Mouse (Mus musculus): ENCODE data around the gene Clca2. TPM values are rescaled to one million over a fixed set of nuclear protein-coding genes. Genes with fewer than 3 reads are reported as not detected.

Clca2 gene
- polyA plus RNA-seq, 2 experiments: 0.37 to 0.65 TPM

DNA sequence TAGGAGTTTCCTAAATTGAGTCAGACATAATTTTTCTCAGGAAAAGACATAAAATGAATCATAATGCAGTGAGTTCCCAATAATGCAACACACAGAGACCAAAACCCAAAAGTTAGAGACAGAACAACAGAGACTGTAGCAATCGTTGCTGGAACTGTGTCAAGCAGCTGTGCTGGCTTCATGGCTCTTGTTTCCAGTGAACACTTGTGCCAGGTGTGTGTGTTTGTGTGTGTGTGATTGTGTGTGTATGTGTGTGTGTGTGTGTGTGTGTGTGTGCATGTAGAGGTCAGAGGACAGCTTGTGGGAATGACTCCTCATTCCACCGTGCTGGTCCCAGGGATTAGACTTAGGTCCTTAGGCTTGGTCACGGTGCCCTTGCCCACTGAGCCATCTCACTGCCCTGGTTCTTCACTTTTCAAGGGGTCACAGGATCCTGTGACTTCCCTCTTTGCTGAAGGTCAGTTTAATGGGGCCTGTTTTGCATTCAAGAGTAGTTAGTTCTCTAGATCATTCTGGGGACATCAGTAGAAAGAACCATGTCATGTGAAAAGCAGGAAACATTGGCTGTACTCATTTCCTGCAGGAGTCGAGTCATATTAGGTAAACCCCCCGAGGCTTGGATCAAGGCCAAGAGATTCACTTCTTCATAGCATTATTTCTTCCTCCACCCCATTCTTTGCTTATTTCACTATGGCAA, 6.0 kb upstream of the Clca2 start:
- no peak overlapping the region for H3K9ac ChIP-seq (ENCODE audit: low read depth, low read length, severe bottlenecking)
- H3K4me2 ChIP-seq (replicated peaks; ENCODE audit: low read depth, low read length, severe bottlenecking): no peak overlapping the region
- DNase-seq (ENCODE audit: low spot score) (peak; percentile 54), ATAC-seq (ENCODE audit: low FRiP score, low read depth) (no peak)
- no peak overlapping the region for H3K27ac ChIP-seq (replicated peaks; ENCODE audit: low read depth, low read length)
- no peaks in the 10 kb centered on the region for H3K4me1 ChIP-seq (ENCODE audit: control insufficient read depth, insufficient read depth, low read length)
- H3K27me3 ChIP-seq (ENCODE audit: control insufficient read depth, insufficient read depth, low read length): no peaks in the 10 kb centered on the region
- TF ChIP-seq POLR2A (IDR thresholded peaks at IDR 0.05; ENCODE audit: borderline replicate concordance, extremely low read depth, insufficient read depth, insufficient read length): no peak
- no peaks in the 10 kb centered on the region for H3K9me3 ChIP-seq (ENCODE audit: control insufficient read depth, low read length)
- no peaks in the 10 kb centered on the region for H3K36me3 ChIP-seq (ENCODE audit: control insufficient read depth, insufficient read depth, low read length)
- WGBS: 67% methylated on average over 5 of the region's 5 CpGs
- no peak overlapping the region for H3K4me3 ChIP-seq (replicated peaks; ENCODE audit: low read length)

DNA sequence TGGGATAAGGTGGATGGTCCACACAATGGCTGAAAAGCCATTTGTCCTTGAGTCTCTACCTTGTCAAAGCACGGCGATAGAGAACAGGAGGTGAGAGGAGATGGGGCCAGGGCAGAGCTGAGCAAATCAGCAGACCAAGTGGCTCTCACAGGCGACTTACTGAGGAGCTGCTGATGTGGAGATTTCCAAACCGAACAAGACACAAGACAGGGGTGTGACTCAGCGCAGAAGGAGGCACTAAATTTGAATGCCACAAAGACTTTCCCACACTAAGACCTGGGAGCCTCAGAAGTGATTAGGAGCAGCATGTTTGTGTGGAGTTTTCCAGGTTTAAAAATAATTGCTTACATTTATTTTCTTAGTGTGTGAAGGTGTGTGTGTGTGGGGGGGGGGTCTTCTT, 4.5 kb upstream of the Clca2 start:
- H3K4me3 ChIP-seq (replicated peaks; ENCODE audit: low read length): no peak overlapping the region
- H3K36me3 ChIP-seq (ENCODE audit: control insufficient read depth, insufficient read depth, low read length): no peaks in the 10 kb centered on the region
- 66% methylated on average over 5 of the region's 5 CpGs for WGBS
- H3K9me3 ChIP-seq (ENCODE audit: control insufficient read depth, low read length): no peaks in the 10 kb centered on the region
- no peak overlapping the region for H3K4me2 ChIP-seq (replicated peaks; ENCODE audit: low read depth, low read length, severe bottlenecking)
- H3K27me3 ChIP-seq (ENCODE audit: control insufficient read depth, insufficient read depth, low read length): no peaks in the 10 kb centered on the region
- H3K9ac ChIP-seq (ENCODE audit: low read depth, low read length, severe bottlenecking): no peak overlapping the region
- H3K4me1 ChIP-seq (ENCODE audit: control insufficient read depth, insufficient read depth, low read length): no peaks in the 10 kb centered on the region
- ATAC-seq (ENCODE audit: low FRiP score, low read depth) (no peak), DNase-seq (ENCODE audit: low spot score) (no peak)
- no peak overlapping the region for H3K27ac ChIP-seq (replicated peaks; ENCODE audit: low read depth, low read length)
- no peak for TF ChIP-seq POLR2A (IDR thresholded peaks at IDR 0.05; ENCODE audit: borderline replicate concordance, extremely low read depth, insufficient read depth, insufficient read length)

DNA sequence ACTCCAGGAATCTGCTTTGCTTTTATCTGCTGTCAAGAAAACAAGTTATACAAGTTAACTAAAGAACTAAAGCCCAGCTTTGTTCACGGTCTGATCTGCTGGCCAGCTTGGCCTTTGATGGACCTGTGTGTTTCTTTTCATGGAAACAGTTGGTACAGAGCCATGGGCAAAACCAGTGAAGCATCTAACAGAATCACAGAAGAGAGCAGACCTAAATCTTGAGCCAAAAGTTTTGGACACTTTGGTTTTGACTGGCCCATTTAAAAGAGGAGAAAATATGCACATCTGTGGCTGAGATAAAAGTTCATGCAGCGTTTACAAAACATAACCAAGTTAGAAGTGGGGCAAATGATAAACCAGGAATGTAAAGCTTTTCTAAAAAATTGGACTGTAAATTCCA, 4.1 kb upstream of the Clca2 start:
- no peaks in the 10 kb centered on the region for H3K27me3 ChIP-seq (ENCODE audit: control insufficient read depth, insufficient read depth, low read length)
- DNase-seq (ENCODE audit: low spot score) (no peak), ATAC-seq (ENCODE audit: low FRiP score, low read depth) (no peak)
- 84% methylated on average over 2 of the region's 2 CpGs for WGBS
- H3K36me3 ChIP-seq (ENCODE audit: control insufficient read depth, insufficient read depth, low read length): no peaks in the 10 kb centered on the region
- no peak for TF ChIP-seq POLR2A (IDR thresholded peaks at IDR 0.05; ENCODE audit: borderline replicate concordance, extremely low read depth, insufficient read depth, insufficient read length)
- H3K4me3 ChIP-seq (replicated peaks; ENCODE audit: low read length): no peak overlapping the region
- no peaks in the 10 kb centered on the region for H3K9me3 ChIP-seq (ENCODE audit: control insufficient read depth, low read length)
- H3K27ac ChIP-seq (replicated peaks; ENCODE audit: low read depth, low read length): no peak overlapping the region
- no peaks in the 10 kb centered on the region for H3K4me1 ChIP-seq (ENCODE audit: control insufficient read depth, insufficient read depth, low read length)
- no peak overlapping the region for H3K9ac ChIP-seq (ENCODE audit: low read depth, low read length, severe bottlenecking)
- H3K4me2 ChIP-seq (replicated peaks; ENCODE audit: low read depth, low read length, severe bottlenecking): no peak overlapping the region

DNA sequence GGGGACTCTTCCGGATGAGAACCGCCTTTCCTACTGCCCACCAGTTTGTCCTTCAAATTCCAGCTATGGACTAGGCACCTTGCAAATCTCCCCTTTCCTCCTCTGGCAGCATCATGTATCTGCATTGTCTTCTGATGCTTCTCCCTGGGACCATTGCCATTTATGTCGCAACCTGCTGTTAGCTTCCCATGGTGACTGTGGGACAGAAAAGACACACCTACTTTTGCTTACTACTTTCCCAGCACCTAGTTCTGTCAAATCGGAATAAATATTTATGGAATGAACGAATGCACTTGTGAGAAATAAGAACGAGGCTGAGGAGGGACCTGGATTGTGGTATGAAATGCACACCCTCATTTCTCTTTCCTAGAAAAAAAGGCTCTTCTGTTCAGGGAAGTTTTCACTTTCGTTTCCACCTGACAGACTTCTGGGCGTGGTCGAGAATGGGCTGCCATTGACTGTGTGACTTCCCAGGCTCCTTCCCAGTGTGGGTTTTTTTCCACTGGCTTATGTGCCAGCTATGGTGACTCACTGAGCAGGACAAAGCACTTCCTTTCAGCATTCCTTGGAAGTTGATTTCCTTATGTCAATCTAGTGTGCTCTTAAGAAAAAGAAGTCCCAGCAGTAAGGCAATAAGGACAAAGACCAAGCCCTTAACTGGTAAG, 2.8 kb upstream of the Clca2 start:
- no peak for TF ChIP-seq POLR2A (IDR thresholded peaks at IDR 0.05; ENCODE audit: borderline replicate concordance, extremely low read depth, insufficient read depth, insufficient read length)
- H3K36me3 ChIP-seq (ENCODE audit: control insufficient read depth, insufficient read depth, low read length): no peaks in the 10 kb centered on the region
- H3K4me2 ChIP-seq (replicated peaks; ENCODE audit: low read depth, low read length, severe bottlenecking): no peak overlapping the region
- no peak for ATAC-seq (ENCODE audit: low FRiP score, low read depth)
- WGBS: 81% methylated on average over 9 of the region's 9 CpGs
- no peaks in the 10 kb centered on the region for H3K4me1 ChIP-seq (ENCODE audit: control insufficient read depth, insufficient read depth, low read length)
- no peak overlapping the region for H3K27ac ChIP-seq (replicated peaks; ENCODE audit: low read depth, low read length)
- DNase-seq (ENCODE audit: low spot score): no peak
- H3K27me3 ChIP-seq (ENCODE audit: control insufficient read depth, insufficient read depth, low read length): no peaks in the 10 kb centered on the region
- no peaks in the 10 kb centered on the region for H3K9me3 ChIP-seq (ENCODE audit: control insufficient read depth, low read length)
- no peak overlapping the region for H3K4me3 ChIP-seq (replicated peaks; ENCODE audit: low read length)
- H3K9ac ChIP-seq (ENCODE audit: low read depth, low read length, severe bottlenecking): no peak overlapping the region

DNA sequence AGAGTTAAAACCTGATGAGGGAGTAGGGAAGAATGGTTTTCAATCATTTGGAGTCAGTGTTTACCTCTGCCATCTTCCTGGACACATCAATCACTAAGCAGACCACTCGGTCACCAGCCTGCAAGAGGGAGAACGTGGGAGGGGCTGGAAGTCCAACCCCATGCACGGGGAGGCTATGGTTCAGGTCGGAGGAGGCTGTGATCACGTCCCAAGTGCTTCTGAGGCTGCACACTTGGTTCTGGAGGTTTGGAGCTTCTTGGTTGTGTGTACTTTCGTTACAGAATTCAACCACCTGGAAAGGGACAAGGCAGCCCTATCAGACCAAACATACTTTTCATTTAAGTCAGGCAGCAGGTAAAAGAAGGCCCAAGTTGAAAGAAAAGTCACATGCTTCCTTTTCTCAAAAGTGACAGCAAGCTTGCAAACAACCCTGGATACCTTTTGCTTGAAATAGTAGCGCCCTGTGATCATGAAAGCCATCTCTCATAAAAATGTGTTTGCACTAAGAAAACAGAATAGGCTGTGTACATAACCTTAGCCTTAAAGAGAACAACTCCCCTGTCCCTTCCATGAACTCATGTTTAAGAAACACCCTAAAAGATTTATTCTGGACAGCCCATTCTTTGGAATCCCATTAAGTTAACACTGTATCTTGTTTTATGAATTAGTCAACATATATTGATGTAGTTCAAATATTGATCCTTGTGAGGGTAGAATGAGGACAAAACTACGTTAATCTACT, 11.2 kb downstream of the Clca2 start:
- DNase-seq (ENCODE audit: low spot score) (no peak), ATAC-seq (ENCODE audit: low FRiP score, low read depth) (no peak)
- H3K9me3 ChIP-seq (ENCODE audit: control insufficient read depth, low read length): no peaks in the 10 kb centered on the region
- no peak overlapping the region for H3K4me2 ChIP-seq (replicated peaks; ENCODE audit: low read depth, low read length, severe bottlenecking)
- H3K4me3 ChIP-seq (replicated peaks; ENCODE audit: low read length): no peak overlapping the region
- no peaks in the 10 kb centered on the region for H3K4me1 ChIP-seq (ENCODE audit: control insufficient read depth, insufficient read depth, low read length)
- no peak overlapping the region for H3K9ac ChIP-seq (ENCODE audit: low read depth, low read length, severe bottlenecking)
- no peaks in the 10 kb centered on the region for H3K36me3 ChIP-seq (ENCODE audit: control insufficient read depth, insufficient read depth, low read length)
- no peaks in the 10 kb centered on the region for H3K27me3 ChIP-seq (ENCODE audit: control insufficient read depth, insufficient read depth, low read length)
- no peak overlapping the region for H3K27ac ChIP-seq (replicated peaks; ENCODE audit: low read depth, low read length)
- WGBS: 70% methylated on average over 8 of the region's 8 CpGs
- no peak for TF ChIP-seq POLR2A (IDR thresholded peaks at IDR 0.05; ENCODE audit: borderline replicate concordance, extremely low read depth, insufficient read depth, insufficient read length)

Data from limb, embryonic 14.5 days (tissue).